Mouse (Mus musculus) neural tube, postnatal 0 days (tissue): Measurements from ENCODE around the gene Defb43. TPM values are rescaled to one million over a fixed set of nuclear protein-coding genes. Genes with fewer than 3 reads are reported as not detected.

ENCODE experiments used
- polyA plus RNA-seq: library from polyadenylated mRNA; unstranded; fragments of >200 nt; fragmentation: Nextera tagmentation; extraction: Ambion mirVana; gene quantifications from 2 replicates; pipeline ENCODE4 v1.2.1, GENCODE M21; 2015

Gene Defb43
- polyA plus RNA-seq: not detected in 2 replicates

GRCm38 (mm10) chr14:63011471-63011870, at the start of gene Defb43:
Gene Defb43, plus strand, starts transcription at chr14:63011771.

DNA sequence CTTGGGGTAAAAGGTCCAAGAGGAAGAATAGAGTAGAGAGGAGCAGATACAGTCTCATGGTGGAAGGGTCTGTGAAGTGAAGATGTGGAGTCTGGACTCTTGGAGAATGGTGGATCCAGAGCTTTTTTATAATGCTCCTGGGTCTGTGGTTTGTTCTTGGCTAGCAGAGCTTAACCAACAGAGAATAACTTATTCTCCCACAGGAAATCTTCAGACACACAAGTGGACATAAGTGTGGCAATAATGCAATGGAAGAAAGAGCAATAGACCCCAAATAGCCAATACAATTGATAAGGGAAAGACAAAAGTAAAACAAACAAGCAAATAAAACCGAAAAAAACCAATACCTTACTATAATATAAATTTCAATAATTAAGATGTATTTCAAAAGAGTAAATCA, 27.2 kb upstream of the Defb43 start, which contains the start of gene Defb48:
Gene Defb48, minus strand, starts transcription at position 101 of the 400 bp plus-strand sequence.

DNA sequence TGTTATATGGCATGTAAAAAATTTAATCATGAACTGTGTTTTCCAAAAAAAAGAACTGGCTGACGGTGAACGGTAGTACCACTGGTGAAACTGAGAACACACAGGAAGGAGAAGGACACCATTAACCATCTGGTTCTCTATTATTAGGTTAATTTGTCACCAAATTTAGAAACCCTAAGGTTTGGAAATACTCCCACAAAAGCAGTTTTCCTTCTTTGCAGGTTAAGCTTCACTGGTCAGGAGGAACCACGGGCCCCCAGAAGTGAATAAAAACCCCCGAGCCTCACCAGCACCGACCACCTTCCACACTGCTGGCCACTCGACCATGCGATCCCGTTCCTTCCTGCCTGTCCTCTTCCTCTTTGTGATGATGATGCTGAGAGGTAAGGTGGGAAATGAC, 13.8 kb upstream of the Defb43 start, which contains the start of gene Defb47:
Gene Defb47, plus strand, starts transcription at position 301 of the 400 bp plus-strand sequence.

DNA sequence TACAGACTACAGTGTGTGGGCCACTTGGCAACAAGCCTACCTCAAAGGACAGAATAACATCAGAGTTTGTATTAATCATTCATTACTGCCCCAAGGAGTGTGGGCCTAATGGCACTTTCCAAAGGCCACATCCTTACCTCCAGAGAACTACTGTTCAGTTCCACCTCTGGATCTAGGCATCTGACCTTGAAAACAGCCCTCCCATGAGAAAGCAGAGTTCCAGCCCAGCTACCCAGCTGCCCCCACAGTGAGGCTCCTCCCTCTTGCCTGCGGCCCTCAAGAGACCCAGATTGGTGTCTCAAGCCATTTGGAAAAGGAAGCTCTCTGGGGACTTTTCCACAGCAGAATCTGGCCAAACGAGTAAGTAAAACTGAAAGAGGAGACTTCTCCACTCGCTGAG, 35.1 kb downstream of the Defb43 start, which contains the start of gene Defb42:
Gene Defb42, plus strand, starts transcription at position 301 of the 400 bp plus-strand sequence.

GRCm38 (mm10) chr14:63049910-63050370, 38.4 kb downstream of the Defb43 start, which contains the start of gene Defb30:
Gene Defb30, minus strand, starts transcription at chr14:63049960.

Other genes with a start within 250 kb of the Defb43 start
- 4.6 and 5.1 TPM in 2 replicates for gene Wdfy2, start 174.1 kb upstream of the Defb43 start, polyA plus RNA-seq
- not detected in 2 replicates for gene Defb48, start 27.3 kb upstream of the Defb43 start, polyA plus RNA-seq
- not detected in 2 replicates for gene Defb47, start 13.7 kb upstream of the Defb43 start, polyA plus RNA-seq
- 0.71 and 0.79 TPM in 2 replicates for gene Defb42, start 35.2 kb downstream of the Defb43 start, polyA plus RNA-seq
- gene Defb30, start 38.2 kb downstream of the Defb43 start, polyA plus RNA-seq: not detected in 2 replicates